Mouse (Mus musculus) CH12.LX (cell line): ENCODE data around the gene Arhgef3. TPM values are rescaled to one million over a fixed set of nuclear protein-coding genes. Genes with fewer than 3 reads are reported as not detected.

ENCODE experiments used
- DNase-seq: peaks from one replicate; pipeline ENCODE4 v3.0.0-alpha.2; 2013; ENCODE audit errors: extremely low read depth
- H3K27ac ChIP-seq: 2 replicates; pipeline ENCODE4 v1.5.1; 2012; ENCODE audit warnings: low read depth, mild to moderate bottlenecking, control low read depth, moderate library complexity; ENCODE audit not compliant: insufficient read depth
- H3K27me3 ChIP-seq: replicated peaks from 2 replicates; pipeline ENCODE3; 2012; ENCODE audit warnings: inconsistent platforms
- H3K36me3 ChIP-seq, 2 experiments: replicated peaks in 1 of 2; 2 replicates each; pipeline versions ENCODE3 to v1.6.1; 2012; ENCODE audit warnings: inconsistent platforms in 1 of 2, low read length in 1 of 2, mild to moderate bottlenecking in 1 of 2, mixed read lengths in 1 of 2, moderate library complexity in 1 of 2; ENCODE audit not compliant: control insufficient read depth in 1 of 2, insufficient read depth in 1 of 2
- H3K4me1 ChIP-seq, 2 experiments: 2 replicates each; pipeline ENCODE4 v1.6.1; 2012; ENCODE audit warnings: inconsistent platforms in 1 of 2, moderate library complexity in 1 of 2; ENCODE audit not compliant: insufficient read depth in 2 of 2, control insufficient read depth in 1 of 2
- H3K4me2 ChIP-seq: 2 replicates; pipeline ENCODE4 v1.6.1; 2012; ENCODE audit warnings: low read depth, mild to moderate bottlenecking, control low read depth; ENCODE audit not compliant: poor library complexity, insufficient read depth, severe bottlenecking
- H3K4me3 ChIP-seq, 3 experiments: fragments of 150-350 bp in 1 of 3; sonication (generic) in 1 of 3; replicated peaks in 1 of 3; 2 replicates each; pipeline versions ENCODE3 to v1.5.1; 2011 to 2012; ENCODE audit warnings: low read depth in 2 of 3, low read length in 2 of 3, mild to moderate bottlenecking in 2 of 3, moderate library complexity in 2 of 3, control low read depth in 1 of 3, improper control_type of control experiment in 1 of 3, inconsistent platforms in 1 of 3, mixed read lengths in 1 of 3; ENCODE audit not compliant: poor library complexity in 1 of 3
- H3K79me2 ChIP-seq: replicated peaks from 2 replicates; pipeline ENCODE4 v1.6.1; 2012; ENCODE audit warnings: mild to moderate bottlenecking, moderate library complexity; ENCODE audit not compliant: control insufficient read depth, poor library complexity, insufficient read depth, severe bottlenecking; ENCODE audit errors: extremely low read depth
- H3K9ac ChIP-seq: 2 replicates; pipeline ENCODE4 v1.6.1; 2012; ENCODE audit warnings: low read depth, mild to moderate bottlenecking, control low read depth, moderate library complexity; ENCODE audit not compliant: insufficient read depth
- H3K9me3 ChIP-seq: replicated peaks from 2 replicates; pipeline ENCODE3; 2012; ENCODE audit warnings: low read length, inconsistent platforms, mixed read lengths
- CHD1 ChIP-seq: IDR thresholded peaks from 2 replicates; pipeline ENCODE4 v1.6.1; 2012; ENCODE audit warnings: low read depth, low read length, improper control_type of control experiment, inconsistent platforms
- ETS1 ChIP-seq: conservative IDR thresholded peaks from 2 replicates; pipeline ENCODE4 v1.6.1; 2012; ENCODE audit warnings: low read depth, mild to moderate bottlenecking, inconsistent platforms, low read length, improper control_type of control experiment, moderate library complexity
- GABPA ChIP-seq: IDR thresholded peaks from 2 replicates; pipeline ENCODE4 v1.6.1; 2012; ENCODE audit warnings: low read depth, low read length, improper control_type of control experiment, inconsistent platforms; ENCODE audit not compliant: insufficient replicate concordance
- IRF4 ChIP-seq: IDR thresholded peaks from 2 replicates; pipeline ENCODE4 v1.6.1; 2014; ENCODE audit warnings: low read depth, mild to moderate bottlenecking, inconsistent platforms, low read length, improper control_type of control experiment
- JUND ChIP-seq: conservative IDR thresholded peaks from 2 replicates; pipeline ENCODE4 v1.6.1; 2011; ENCODE audit warnings: low read depth, low read length, improper control_type of control experiment
- KAT2A ChIP-seq: IDR thresholded peaks from 2 replicates; pipeline ENCODE4 v1.6.1; 2012; ENCODE audit warnings: low read length, improper control_type of control experiment, inconsistent platforms; ENCODE audit not compliant: insufficient replicate concordance
- MAZ ChIP-seq: IDR thresholded peaks from 2 replicates; pipeline ENCODE4 v1.6.1; 2012; ENCODE audit warnings: low read depth, mild to moderate bottlenecking, inconsistent platforms, low read length, improper control_type of control experiment, moderate library complexity
- MEF2A ChIP-seq: IDR thresholded peaks from 2 replicates; pipeline ENCODE4 v1.6.1; 2014; ENCODE audit warnings: low read depth, mild to moderate bottlenecking, inconsistent platforms, low read length, improper control_type of control experiment, borderline replicate concordance
- MXI1 ChIP-seq: IDR thresholded peaks from 2 replicates; pipeline ENCODE4 v1.6.1; 2011; ENCODE audit warnings: mild to moderate bottlenecking, low read depth, low read length, improper control_type of control experiment
- MYC ChIP-seq: IDR thresholded peaks from 2 replicates; pipeline ENCODE4 v1.6.1; 2011; ENCODE audit warnings: low read depth, mild to moderate bottlenecking, improper control_type of control experiment, low read length
- NELFE ChIP-seq: IDR thresholded peaks from 2 replicates; pipeline ENCODE4 v1.6.1; 2011; ENCODE audit warnings: low read depth, low read length, improper control_type of control experiment
- NRF1 ChIP-seq: IDR thresholded peaks from 2 replicates; pipeline ENCODE4 v1.6.1; 2014; ENCODE audit warnings: low read depth, mild to moderate bottlenecking, inconsistent platforms, low read length, improper control_type of control experiment, moderate library complexity
- PAX5 ChIP-seq: IDR thresholded peaks from 2 replicates; pipeline ENCODE4 v1.6.1; 2012; ENCODE audit warnings: low read length, inconsistent platforms, mixed read lengths
- RCOR1 ChIP-seq: conservative IDR thresholded peaks from 2 replicates; pipeline ENCODE4 v1.6.1; 2012; ENCODE audit warnings: low read depth, mild to moderate bottlenecking, inconsistent platforms, low read length, improper control_type of control experiment
- SIN3A ChIP-seq: IDR thresholded peaks from 2 replicates; pipeline ENCODE4 v1.6.1; 2012; ENCODE audit warnings: low read length, improper control_type of control experiment, inconsistent platforms
- SMC3 ChIP-seq: IDR thresholded peaks from 2 replicates; pipeline ENCODE4 v1.6.1; 2011; ENCODE audit warnings: low read depth, low read length, improper control_type of control experiment
- TBP ChIP-seq: conservative IDR thresholded peaks from 2 replicates; pipeline ENCODE4 v1.6.1; 2011; ENCODE audit warnings: low read depth, low read length, improper control_type of control experiment
- TCF12 ChIP-seq: IDR thresholded peaks from 2 replicates; pipeline ENCODE4 v1.6.1; 2014; ENCODE audit warnings: low read depth, mild to moderate bottlenecking, inconsistent platforms, low read length, improper control_type of control experiment
- USF1 ChIP-seq: IDR thresholded peaks from 2 replicates; pipeline ENCODE4 v1.6.1; 2014; ENCODE audit warnings: low read depth, mild to moderate bottlenecking, inconsistent platforms, low read length, improper control_type of control experiment
- USF2 ChIP-seq: conservative IDR thresholded peaks from 2 replicates; pipeline ENCODE4 v1.6.1; 2011; ENCODE audit warnings: low read depth, low read length, improper control_type of control experiment
- ZC3H11A ChIP-seq: IDR thresholded peaks from 2 replicates; pipeline ENCODE4 v1.6.1; 2012; ENCODE audit warnings: low read depth, mild to moderate bottlenecking, inconsistent platforms, low read length, improper control_type of control experiment
- dilution Hi-C: fragments of 300-500 bp; cut with MboI; formaldehyde crosslinking; loops from 2 replicates; pipeline ENCODE4 v1.14.3; 2020; ENCODE audit warnings: low sequenced_read_pairs; ENCODE audit not compliant: extremely low pct_unique_long_range_greater_than_20kb, extremely low pct_ligation_motif_present
- in situ Hi-C: fragments of 300-500 bp; cut with MboI; formaldehyde crosslinking; loops from 3 replicates; pipeline ENCODE4 v1.14.3; 2019; ENCODE audit warnings: low sequenced_read_pairs, low pct_ligation_motif_present, low pct_unique_long_range_greater_than_20kb, mixed read lengths
- polyA plus RNA-seq: library from polyadenylated mRNA; unstranded; fragments of >175 nt; gene quantifications from 2 replicates; pipeline ENCODE4 v1.2.1, GENCODE M21; 2012; ENCODE audit warnings: low read depth; ENCODE audit not compliant: insufficient read length
- total RNA-seq, 2 experiments: library from RNA; depleted of rRNA; stranded (reverse); fragments of 300-350 nt in 1 of 2; fragments of >200 nt in 1 of 2; gene quantifications; 2 replicates each; pipeline ENCODE4 v1.2.3; 2012 to 2014

Gene Arhgef3
- total and polyA plus RNA-seq, 3 experiments = 0.51 to 0.64 (median 0.62) TPM

DNA sequence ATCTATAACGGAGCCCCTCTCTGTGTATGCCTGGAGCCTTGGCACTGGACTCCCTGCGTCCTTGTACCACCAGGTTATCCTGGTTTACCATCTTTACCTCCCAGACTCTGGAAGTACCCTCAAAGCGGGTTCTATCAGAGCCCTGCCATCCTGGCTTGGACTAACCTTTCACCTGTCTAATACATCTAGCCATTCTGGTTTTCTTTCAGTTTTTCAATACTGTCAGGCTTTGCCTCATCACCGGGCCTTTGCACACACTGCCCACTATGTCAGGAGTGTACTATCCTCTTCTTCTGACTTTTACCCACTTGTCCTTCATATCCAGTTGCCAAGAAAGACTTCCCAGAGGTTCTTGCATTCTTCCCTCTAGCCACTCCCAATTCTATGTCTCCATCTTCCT lies 155.8 kb downstream of the Arhgef3 start:
- no peaks in the 10 kb centered on the region for H3K27me3 ChIP-seq
- H3K9ac ChIP-seq = no peak overlapping the region
- TF ChIP-seq MXI1 (no peak), CHD1 (no peak), MYC (no peak), PAX5 (no peak)
- peaks cover 0 to 7% of the 10 kb centered on the region in 2 experiments; a peak in 2 of 4 replicates for H3K4me1 ChIP-seq
- no peaks in the 10 kb centered on the region for H3K36me3 ChIP-seq
- no peak overlapping the region for H3K4me3 ChIP-seq
- no peak overlapping the region for H3K4me2 ChIP-seq
- H3K79me2 ChIP-seq = no peaks in the 10 kb centered on the region
- in situ Hi-C loops = no loop called here
- H3K27ac ChIP-seq = no peak overlapping the region
- dilution Hi-C loops = no loop called here
- no peaks in the 10 kb centered on the region for H3K9me3 ChIP-seq
- DNase-seq = no peak

DNA sequence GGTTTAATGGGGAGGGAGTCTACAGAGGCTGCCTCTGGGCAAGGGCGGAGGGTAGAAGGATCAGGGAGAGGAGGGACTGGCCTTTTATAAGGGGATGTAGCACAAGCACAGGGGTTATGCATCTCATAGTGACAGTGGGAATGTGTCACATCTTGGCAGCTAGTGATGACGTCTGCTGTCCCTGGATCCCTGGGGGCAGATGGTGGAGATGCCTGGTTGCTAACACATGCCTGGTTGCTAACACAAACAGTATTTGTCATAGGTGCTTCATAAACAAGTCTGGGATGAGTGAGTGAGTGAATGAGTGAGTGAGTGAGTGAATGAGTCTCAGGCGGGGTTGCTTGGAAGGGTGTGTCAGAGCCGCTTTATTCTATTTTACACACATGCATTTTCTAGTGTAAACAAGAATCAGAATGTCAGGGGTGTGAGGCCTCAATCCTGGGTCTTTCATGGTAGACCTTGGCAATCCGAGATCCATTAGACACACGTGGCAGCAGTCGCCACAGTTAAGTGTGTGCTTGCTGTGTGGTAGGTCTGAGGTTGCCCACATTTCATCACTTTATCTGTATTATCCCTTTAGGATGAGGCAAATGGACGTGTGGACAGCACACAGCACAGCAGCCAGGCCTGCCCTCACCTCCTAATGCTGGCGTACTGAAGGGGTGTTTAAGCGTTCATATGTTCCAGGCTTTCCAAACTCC lies 156.8 kb downstream of the Arhgef3 start:
- in situ Hi-C loops (no loop called here), dilution Hi-C loops (no loop called here)
- no peaks in the 10 kb centered on the region for H3K79me2 ChIP-seq
- no peak overlapping the region for H3K4me3 ChIP-seq
- H3K36me3 ChIP-seq = no peaks in the 10 kb centered on the region
- DNase-seq = no peak
- peaks cover 0 to 7% of the 10 kb centered on the region in 2 experiments; a peak in 2 of 4 replicates for H3K4me1 ChIP-seq
- TF ChIP-seq SMC3 = no peak
- TF ChIP-seq KAT2A = no peak
- no peaks in the 10 kb centered on the region for H3K27me3 ChIP-seq
- H3K9ac ChIP-seq = no peak overlapping the region
- H3K9me3 ChIP-seq = no peaks in the 10 kb centered on the region
- H3K4me2 ChIP-seq = no peak overlapping the region
- H3K27ac ChIP-seq = no peak overlapping the region

DNA sequence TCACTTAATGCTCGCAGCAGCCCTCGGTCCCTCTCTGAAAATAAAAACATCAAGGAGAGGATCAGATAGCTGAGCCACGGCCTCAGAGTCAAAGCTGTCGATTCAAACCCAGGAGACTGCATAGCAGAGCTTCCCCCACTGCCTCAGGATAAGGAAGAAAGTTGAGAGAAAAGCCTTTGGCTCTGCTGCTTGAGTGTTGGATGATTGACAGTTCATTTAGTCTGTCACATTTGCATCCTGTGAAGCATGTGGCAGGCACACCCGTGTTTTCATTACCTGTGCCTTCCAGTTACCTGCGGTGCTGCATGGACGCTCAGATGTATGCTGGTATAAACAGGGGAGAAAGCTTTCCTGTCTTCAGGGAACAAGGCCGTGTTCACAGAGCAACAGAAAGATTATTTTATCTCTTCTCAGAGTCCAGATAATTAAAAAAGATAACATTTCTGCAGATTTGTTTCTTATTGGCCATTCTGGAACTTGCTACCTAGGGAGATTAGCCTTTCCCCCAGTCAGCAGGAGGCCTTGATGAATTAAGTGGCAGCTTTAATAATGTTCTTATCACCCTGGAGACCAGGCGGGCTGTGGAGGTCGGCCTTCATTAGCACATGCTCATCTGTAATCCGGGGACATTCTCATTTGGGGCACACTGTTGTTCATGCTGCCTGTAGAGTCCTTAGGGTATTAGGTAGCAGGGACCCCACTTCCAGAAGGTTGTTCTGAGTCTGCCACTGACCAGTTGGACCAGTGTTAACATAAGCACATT lies 157.6 kb downstream of the Arhgef3 start:
- TF ChIP-seq GABPA (no peak), ETS1 (no peak), MYC (no peak), NRF1 (no peak), RCOR1 (no peak), JUND (no peak), SIN3A (no peak), TCF12 (no peak), USF2 (no peak), MEF2A (no peak), MAZ (no peak), MXI1 (no peak), IRF4 (no peak), NELFE (no peak), USF1 (no peak), TBP (no peak), ZC3H11A (no peak)
- dilution Hi-C loops (no loop called here), in situ Hi-C loops (no loop called here)
- Histone ChIP-seq H3K9ac (no peak overlapping the region), H3K4me3 (no peak overlapping the region), H3K79me2 (no peaks in the 10 kb centered on the region), H3K36me3 (no peaks in the 10 kb centered on the region), H3K9me3 (no peaks in the 10 kb centered on the region), H3K4me2 (no peak overlapping the region), H3K27me3 (no peaks in the 10 kb centered on the region), H3K4me1 (peaks cover 0 to 7% of the 10 kb centered on the region in 2 experiments; a peak in 2 of 4 replicates), H3K27ac (no peak overlapping the region)
- DNase-seq = no peak
